Mouse (Mus musculus) heart, embryonic 13.5 days (tissue): Measurements from ENCODE around the gene Pou1f1. TPM values are rescaled to one million over a fixed set of nuclear protein-coding genes. Genes with fewer than 3 reads are reported as not detected.

Experiments
- ATAC-seq: fragments of 200-750 bp; cut with Nextera tagmentation; 2 replicates; pipeline ENCODE4 v1.8.0; 2017; ENCODE audit warnings: moderate TSS enrichment; ENCODE audit not compliant: insufficient number of reproducible peaks, low FRiP score, low TSS enrichment; ENCODE audit errors: extremely low read depth
- H3K27ac ChIP-seq: fragments of 300-500 bp; sonication (generic); replicated peaks from 2 replicates; pipeline ENCODE4 v1.5.1; 2015; ENCODE audit warnings: moderate library complexity, mild to moderate bottlenecking, inconsistent platforms
- H3K27me3 ChIP-seq: fragments of 300-500 bp; sonication (generic); replicated peaks from 2 replicates; pipeline ENCODE4 v1.6.1; 2015; ENCODE audit warnings: mild to moderate bottlenecking, inconsistent platforms
- H3K36me3 ChIP-seq: fragments of 300-500 bp; sonication (generic); 2 replicates; pipeline ENCODE4 v1.6.1; 2015; ENCODE audit warnings: mild to moderate bottlenecking, inconsistent platforms
- H3K4me1 ChIP-seq: fragments of 300-500 bp; sonication (generic); 2 replicates; pipeline ENCODE4 v1.6.1; 2015; ENCODE audit warnings: inconsistent platforms
- H3K4me2 ChIP-seq: fragments of 300-500 bp; sonication (generic); 2 replicates; pipeline ENCODE4 v1.6.1; 2015; ENCODE audit warnings: inconsistent platforms, mild to moderate bottlenecking, moderate library complexity
- H3K4me3 ChIP-seq: fragments of 300-500 bp; sonication (generic); 2 replicates; pipeline ENCODE4 v1.5.1; 2015; ENCODE audit warnings: moderate library complexity, mild to moderate bottlenecking, inconsistent platforms
- H3K9ac ChIP-seq: fragments of 300-500 bp; sonication (generic); 2 replicates; pipeline ENCODE4 v1.6.1; 2015; ENCODE audit warnings: inconsistent platforms, mild to moderate bottlenecking, moderate library complexity
- H3K9me3 ChIP-seq: fragments of 300-500 bp; sonication (generic); 2 replicates; pipeline ENCODE4 v1.6.1; 2016; ENCODE audit warnings: inconsistent platforms
- WGBS: fragments of 180-500 bp; shearing (Covaris S2); methylation state at CpG from one replicate; pipeline ENCODE4 v1.1.7; 2015; ENCODE audit warnings: mixed read lengths; 5-methylcytosine and 5-hydroxymethylcytosine counted together
- polyA plus RNA-seq: library from polyadenylated mRNA; unstranded; fragments of >200 nt; fragmentation: Nextera tagmentation; extraction: Ambion mirVana; gene quantifications from 2 replicates; pipeline ENCODE4 v1.2.1, GENCODE M21; 2015

The Pou1f1 gene
- polyA plus RNA-seq, 1 experiment from 2014 or later: not detected

- H3K36me3 ChIP-seq: no peaks in the 10 kb centered on the region
- WGBS: 65% methylated on average over 4 of the region's 4 CpGs
Observed at GRCm38 (mm10) chr16:65568853-65569252, 48.5 kb downstream of the Pou1f1 start.

GRCm38 (mm10) chr16:65577298-65578029 lies 57.2 kb downstream of the Pou1f1 start:
- no peak for ATAC-seq
- 56% methylated on average over 6 of the region's 6 CpGs for WGBS

More at GRCm38 (mm10) chr16:65568853-65569252, 48.5 kb downstream of the Pou1f1 start:
- H3K9me3 ChIP-seq: no peaks in the 10 kb centered on the region
- H3K4me2 ChIP-seq: no peak overlapping the region
- H3K9ac ChIP-seq: no peak overlapping the region
- no peaks in the 10 kb centered on the region for H3K27me3 ChIP-seq
- no peak for ATAC-seq
- H3K4me3 ChIP-seq: no peak overlapping the region
- H3K27ac ChIP-seq: no peak overlapping the region
- no peaks in the 10 kb centered on the region for H3K4me1 ChIP-seq

More at GRCm38 (mm10) chr16:65577298-65578029, 57.2 kb downstream of the Pou1f1 start:
- Histone ChIP-seq H3K36me3 (no peaks in the 10 kb centered on the region), H3K9ac (no peak overlapping the region), H3K27ac (no peak overlapping the region), H3K4me1 (0 out of 2 replicates have a peak, but pooled peaks cover 3% of the 10 kb centered on the region), H3K9me3 (no peaks in the 10 kb centered on the region), H3K4me2 (no peak overlapping the region), H3K27me3 (no peaks in the 10 kb centered on the region), H3K4me3 (no peak overlapping the region)

Other genes with a start within 250 kb of the Pou1f1 start
- 57.2 and 60.5 TPM in 2 replicates for gene Chmp2b, start 42.2 kb downstream of the Pou1f1 start, polyA plus RNA-seq